Mouse (Mus musculus) heart, embryonic 15.5 days (tissue): Measurements from ENCODE around the gene Bcat1. TPM values are rescaled to one million over a fixed set of nuclear protein-coding genes. Genes with fewer than 3 reads are reported as not detected.

Experiments used
- ATAC-seq: fragments of 200-750 bp; cut with Nextera tagmentation; replicated peaks from 2 replicates; pipeline ENCODE4 v1.8.0; 2017; ENCODE audit warnings: low read depth, moderate TSS enrichment; ENCODE audit not compliant: insufficient number of reproducible peaks, insufficient read depth, low FRiP score
- H3K27ac ChIP-seq: fragments of 300-500 bp; sonication (generic); 2 replicates; pipeline ENCODE4 v1.5.1; 2015; ENCODE audit warnings: mild to moderate bottlenecking, inconsistent platforms
- H3K27me3 ChIP-seq: fragments of 300-500 bp; sonication (generic); 2 replicates; pipeline ENCODE4 v1.6.1; 2015; ENCODE audit warnings: inconsistent platforms
- H3K36me3 ChIP-seq: fragments of 300-500 bp; sonication (generic); 2 replicates; pipeline ENCODE4 v1.6.1; 2015; ENCODE audit warnings: mild to moderate bottlenecking, inconsistent platforms
- H3K4me1 ChIP-seq: fragments of 300-500 bp; sonication (generic); replicated peaks from 2 replicates; pipeline ENCODE4 v1.6.1; 2015; ENCODE audit warnings: inconsistent platforms
- H3K4me2 ChIP-seq: fragments of 300-500 bp; sonication (generic); 2 replicates; pipeline ENCODE4 v1.6.1; 2015; ENCODE audit warnings: inconsistent platforms, mild to moderate bottlenecking, moderate library complexity
- H3K4me3 ChIP-seq: fragments of 300-500 bp; sonication (generic); 2 replicates; pipeline ENCODE4 v1.5.1; 2015; ENCODE audit warnings: mild to moderate bottlenecking, inconsistent platforms
- H3K9ac ChIP-seq: fragments of 300-500 bp; sonication (generic); 2 replicates; pipeline ENCODE4 v1.6.1; 2015; ENCODE audit warnings: mild to moderate bottlenecking, inconsistent platforms
- H3K9me3 ChIP-seq: fragments of 300-500 bp; sonication (generic); replicated peaks from 2 replicates; pipeline ENCODE4 v1.6.1; 2016; ENCODE audit warnings: inconsistent platforms
- WGBS: fragments of 180-500 bp; shearing (Covaris S2); methylation state at CpG from one replicate; pipeline ENCODE4 v1.1.7; 2015; ENCODE audit warnings: mixed read lengths; 5-methylcytosine and 5-hydroxymethylcytosine counted together
- polyA plus RNA-seq: library from polyadenylated mRNA; unstranded; fragments of >200 nt; fragmentation: Nextera tagmentation; extraction: Ambion mirVana; gene quantifications from 2 replicates; pipeline ENCODE4 v1.2.1, GENCODE M21; 2015

Gene Bcat1
- polyA plus RNA-seq, 1 experiment from 2014 or later = 3.3 TPM

DNA sequence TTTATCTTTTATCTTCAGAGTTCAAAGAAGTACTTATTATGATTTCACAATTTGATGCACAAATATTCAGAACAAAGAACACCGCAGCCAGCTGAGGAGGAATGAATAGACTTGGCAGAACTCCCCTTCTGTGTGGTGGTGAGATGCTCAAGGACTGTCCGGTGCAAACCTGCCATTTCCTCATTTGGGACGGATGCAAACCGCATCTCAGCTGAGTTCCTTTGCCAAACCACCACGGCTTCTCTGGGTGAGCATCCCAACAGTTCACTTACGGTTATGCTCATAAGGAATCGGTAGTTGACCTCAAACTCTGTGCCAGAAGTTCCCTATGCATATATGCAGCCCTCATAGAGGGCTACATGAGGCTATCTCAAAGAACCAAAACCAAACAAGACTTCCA, 6.6 kb downstream of the Bcat1 start:
- 83% methylated on average over 7 of the region's 7 CpGs for WGBS
- peaks cover 14% of the 10 kb centered on the region for H3K27me3 ChIP-seq
- no peak overlapping the region for H3K4me2 ChIP-seq
- no peaks in the 10 kb centered on the region for H3K9me3 ChIP-seq
- no peaks in the 10 kb centered on the region for H3K4me1 ChIP-seq
- no peak overlapping the region for H3K27ac ChIP-seq
- H3K36me3 ChIP-seq = no peaks in the 10 kb centered on the region
- H3K4me3 ChIP-seq = no peak overlapping the region
- no peak overlapping the region for H3K9ac ChIP-seq
- no peak for ATAC-seq

DNA sequence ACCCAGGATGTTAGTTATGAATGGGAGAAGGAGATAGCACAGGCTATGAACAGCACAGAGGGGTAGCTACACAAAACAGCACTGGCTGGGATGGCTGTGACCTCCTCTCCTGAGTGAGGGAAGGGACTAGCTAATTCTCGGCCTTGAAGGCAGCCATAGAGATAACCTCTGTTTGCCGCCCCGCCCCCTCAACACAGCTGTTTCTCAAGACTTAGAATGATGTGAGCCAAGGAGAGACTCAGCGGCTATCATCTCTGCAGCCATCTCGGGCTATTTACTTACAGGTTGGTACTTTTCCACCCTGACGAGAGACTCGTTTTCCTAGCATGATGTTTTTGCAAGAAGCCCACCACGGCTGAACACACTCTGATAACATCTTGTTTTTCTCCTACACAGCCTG, 8.3 kb downstream of the Bcat1 start:
- no peak overlapping the region for H3K4me2 ChIP-seq

GRCm38 (mm10) chr6:145066416-145066815, 9.6 kb downstream of the Bcat1 start:
- Histone ChIP-seq H3K4me3 (no peak overlapping the region), H3K4me2 (no peak overlapping the region), H3K27ac (no peak overlapping the region), H3K9me3 (no peaks in the 10 kb centered on the region), H3K36me3 (no peaks in the 10 kb centered on the region), H3K9ac (no peak overlapping the region), H3K27me3 (no peaks in the 10 kb centered on the region), H3K4me1 (no peaks in the 10 kb centered on the region)
- no peak for ATAC-seq
- WGBS = 82% methylated on average over 6 of the region's 6 CpGs

More for the DNA sequence above, 8.3 kb downstream of the Bcat1 start:
- Histone ChIP-seq H3K4me1 (no peaks in the 10 kb centered on the region), H3K9me3 (no peaks in the 10 kb centered on the region), H3K9ac (no peak overlapping the region), H3K27ac (no peak overlapping the region), H3K36me3 (no peaks in the 10 kb centered on the region), H3K27me3 (no peaks in the 10 kb centered on the region), H3K4me3 (no peak overlapping the region)
- ATAC-seq = no peak
- 61% methylated on average over 8 of the region's 8 CpGs for WGBS

DNA sequence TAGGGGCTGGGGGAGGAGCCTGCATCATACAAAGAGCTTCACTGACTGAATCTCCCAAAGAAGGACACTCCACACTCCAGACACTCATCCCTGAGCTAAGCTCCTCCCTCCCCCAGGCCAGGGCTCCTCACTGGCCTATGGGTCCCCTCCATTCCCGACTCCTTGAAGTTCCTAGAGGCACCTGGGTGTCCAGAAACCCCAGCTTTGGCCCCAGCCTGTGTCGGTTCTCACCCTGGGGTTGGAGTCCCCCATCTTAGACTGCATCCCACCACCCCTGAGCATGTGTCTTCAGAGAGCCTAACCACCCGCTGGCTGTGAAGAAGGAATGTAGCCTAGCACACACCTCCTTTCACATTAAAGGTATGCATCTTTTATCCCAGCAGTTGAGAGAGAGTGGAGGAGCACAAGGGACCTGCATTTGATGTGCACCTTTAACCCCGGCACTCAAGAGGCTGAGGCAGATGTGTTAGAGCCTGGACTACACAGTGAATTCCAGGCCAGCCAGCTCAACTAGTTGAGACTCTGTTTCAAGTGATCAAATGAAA, 10.6 kb downstream of the Bcat1 start:
- H3K36me3 ChIP-seq = no peaks in the 10 kb centered on the region
- H3K27ac ChIP-seq = no peak overlapping the region
- no peaks in the 10 kb centered on the region for H3K4me1 ChIP-seq
- H3K4me2 ChIP-seq = no peak overlapping the region
- no peak overlapping the region for H3K4me3 ChIP-seq
- 63% methylated on average over 4 of the region's 4 CpGs for WGBS
- H3K9ac ChIP-seq = no peak overlapping the region
- no peaks in the 10 kb centered on the region for H3K27me3 ChIP-seq
- no peaks in the 10 kb centered on the region for H3K9me3 ChIP-seq
- ATAC-seq = no peak

- ATAC-seq = no peak
- 77% methylated on average over 1 of the region's 1 CpGs for WGBS
- H3K9me3 ChIP-seq = no peaks in the 10 kb centered on the region
- H3K27me3 ChIP-seq = no peaks in the 10 kb centered on the region
- no peak overlapping the region for H3K4me2 ChIP-seq
- no peak overlapping the region for H3K27ac ChIP-seq
- no peak overlapping the region for H3K9ac ChIP-seq
- no peaks in the 10 kb centered on the region for H3K36me3 ChIP-seq
- H3K4me3 ChIP-seq = no peak overlapping the region
- no peaks in the 10 kb centered on the region for H3K4me1 ChIP-seq
Measured at GRCm38 (mm10) chr6:145064104-145064503, 11.9 kb downstream of the Bcat1 start.

DNA sequence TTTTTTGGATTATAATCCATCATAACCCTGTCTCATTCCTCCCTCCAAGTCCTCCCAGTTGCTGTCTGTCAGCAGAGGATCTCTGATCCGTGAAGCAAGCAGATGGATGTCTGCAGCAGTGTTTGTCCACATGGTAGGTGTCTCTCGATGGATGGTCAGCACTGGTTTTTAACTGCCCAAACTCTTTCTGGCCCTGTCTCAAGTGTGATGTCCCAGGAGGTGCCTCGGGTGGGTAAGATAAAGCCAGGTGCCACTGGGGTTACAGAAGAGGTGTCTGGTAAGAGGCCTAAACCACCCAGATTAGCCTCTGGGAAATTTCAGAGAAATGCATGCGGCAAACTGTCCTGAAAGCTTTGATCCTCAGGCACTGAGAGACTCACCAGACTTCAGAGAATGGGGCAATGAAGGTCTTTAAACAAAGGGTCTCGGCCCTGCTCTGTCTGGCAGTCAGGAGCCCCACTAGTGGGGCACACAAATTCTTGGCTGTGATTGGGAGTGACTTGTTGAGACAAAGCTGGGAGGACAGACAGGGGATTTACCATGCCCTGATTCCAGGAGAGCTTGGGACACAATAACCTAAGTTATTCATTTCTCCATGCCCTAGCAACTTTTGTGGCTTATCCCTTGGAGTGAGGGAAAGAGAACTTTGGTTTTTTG, 12.6 kb downstream of the Bcat1 start:
- 43% methylated on average over 5 of the region's 5 CpGs for WGBS
- Histone ChIP-seq H3K27ac (no peak overlapping the region), H3K4me3 (no peak overlapping the region), H3K4me1 (no peaks in the 10 kb centered on the region), H3K36me3 (no peaks in the 10 kb centered on the region), H3K9me3 (no peaks in the 10 kb centered on the region), H3K4me2 (no peak overlapping the region), H3K27me3 (no peaks in the 10 kb centered on the region), H3K9ac (no peak overlapping the region)
- no peak for ATAC-seq

GRCm38 (mm10) chr6:145062763-145063162, 13.2 kb downstream of the Bcat1 start:
- Histone ChIP-seq H3K9ac (no peak overlapping the region), H3K4me1 (no peaks in the 10 kb centered on the region), H3K4me2 (no peak overlapping the region), H3K4me3 (no peak overlapping the region), H3K9me3 (no peaks in the 10 kb centered on the region), H3K27ac (no peak overlapping the region), H3K27me3 (no peaks in the 10 kb centered on the region), H3K36me3 (no peaks in the 10 kb centered on the region)
- WGBS = 31% methylated on average over 4 of the region's 4 CpGs
- no peak for ATAC-seq

DNA sequence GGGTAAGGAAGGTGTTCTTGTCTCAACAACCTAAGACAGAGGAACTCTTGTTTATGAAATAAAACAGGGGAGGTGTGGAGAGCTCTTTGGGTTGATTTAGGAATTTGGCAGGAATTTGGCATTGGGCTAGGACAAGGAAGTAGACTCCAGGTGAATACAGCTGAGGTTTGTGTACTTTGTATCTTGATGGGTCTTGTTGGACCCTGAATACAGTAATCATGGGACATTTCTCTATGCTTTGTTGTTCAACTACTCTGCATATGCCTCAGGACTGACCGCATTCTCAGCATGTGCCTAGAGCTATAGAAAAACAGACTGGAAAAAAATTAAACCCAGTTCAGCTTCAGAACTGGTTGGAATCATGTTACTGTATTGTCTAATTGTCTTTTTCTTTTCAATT, 14.6 kb downstream of the Bcat1 start:
- no peak overlapping the region for H3K4me2 ChIP-seq
- H3K36me3 ChIP-seq = no peaks in the 10 kb centered on the region
- H3K9ac ChIP-seq = no peak overlapping the region
- H3K4me1 ChIP-seq = no peaks in the 10 kb centered on the region
- H3K9me3 ChIP-seq = no peaks in the 10 kb centered on the region
- no peaks in the 10 kb centered on the region for H3K27me3 ChIP-seq
- WGBS = 87% methylated on average over 1 of the region's 1 CpGs
- H3K4me3 ChIP-seq = no peak overlapping the region
- ATAC-seq = no peak
- H3K27ac ChIP-seq = no peak overlapping the region

DNA sequence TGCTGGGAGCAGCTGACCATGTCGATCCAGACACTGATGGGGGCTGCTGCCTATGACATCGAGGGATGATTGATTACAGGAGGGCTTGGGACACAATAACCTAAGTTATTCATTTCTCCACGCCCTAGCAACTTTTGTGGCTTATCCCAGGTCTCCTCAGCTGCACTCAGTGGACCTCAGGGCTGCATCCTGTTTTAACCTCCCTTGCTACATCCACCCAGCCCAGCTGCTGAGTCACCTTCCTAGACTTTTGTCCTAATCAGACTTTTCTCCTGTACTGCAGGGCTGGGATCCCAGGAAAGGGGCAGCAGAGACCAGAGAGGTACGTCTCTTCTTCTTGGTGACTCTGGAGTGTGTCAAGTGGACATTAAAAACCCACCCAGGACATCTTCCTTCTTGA, 19.9 kb downstream of the Bcat1 start:
- H3K4me3 ChIP-seq = no peak overlapping the region
- H3K4me1 ChIP-seq = no peaks in the 10 kb centered on the region
- H3K36me3 ChIP-seq = no peaks in the 10 kb centered on the region
- no peak overlapping the region for H3K27ac ChIP-seq
- no peak for ATAC-seq
- H3K4me2 ChIP-seq = no peak overlapping the region
- no peaks in the 10 kb centered on the region for H3K9me3 ChIP-seq
- H3K27me3 ChIP-seq = no peaks in the 10 kb centered on the region; the same call in 1 of the 2 replicates
- H3K9ac ChIP-seq = no peak overlapping the region
- WGBS = 62% methylated on average over 4 of the region's 4 CpGs

- WGBS = 64% methylated on average over 6 of the region's 6 CpGs
- Histone ChIP-seq H3K9ac (no peak overlapping the region), H3K27ac (no peak overlapping the region), H3K4me3 (no peak overlapping the region), H3K9me3 (no peaks in the 10 kb centered on the region), H3K4me1 (no peaks in the 10 kb centered on the region), H3K4me2 (no peak overlapping the region), H3K36me3 (no peaks in the 10 kb centered on the region), H3K27me3 (no peaks in the 10 kb centered on the region; the same call in 1 of the 2 replicates)
- ATAC-seq = no peak
Measured at GRCm38 (mm10) chr6:145055277-145055858, 20.6 kb downstream of the Bcat1 start.

GRCm38 (mm10) chr6:145052669-145053068, 23.3 kb downstream of the Bcat1 start:
- no peak for ATAC-seq
- 66% methylated on average over 2 of the region's 2 CpGs for WGBS
- Histone ChIP-seq H3K9ac (no peak overlapping the region), H3K4me1 (peaks cover 10% of the 10 kb centered on the region), H3K27ac (no peak overlapping the region), H3K27me3 (peaks cover 18% of the 10 kb centered on the region), H3K9me3 (no peaks in the 10 kb centered on the region), H3K4me3 (no peak overlapping the region), H3K4me2 (no peak overlapping the region), H3K36me3 (no peaks in the 10 kb centered on the region)

- H3K27ac ChIP-seq = no peak overlapping the region
- peaks cover 14% of the 10 kb centered on the region for H3K4me1 ChIP-seq
- no peak overlapping the region for H3K9ac ChIP-seq
- WGBS = 19% methylated on average over 3 of the region's 3 CpGs
- H3K9me3 ChIP-seq = no peaks in the 10 kb centered on the region
- no peak for ATAC-seq
- H3K4me3 ChIP-seq = no peak overlapping the region
- H3K36me3 ChIP-seq = no peaks in the 10 kb centered on the region
- peaks cover 23% of the 10 kb centered on the region for H3K27me3 ChIP-seq
- H3K4me2 ChIP-seq = no peak overlapping the region
Measured at GRCm38 (mm10) chr6:145050899-145051298, 25.1 kb downstream of the Bcat1 start.
